Mouse (Mus musculus): ENCODE results near the gene Trex1.

GRCm38 (mm10) chr9:109038901-109039364 lies 20.6 kb downstream of the Trex1 start:
- TF ChIP-seq CTCF (IDR thresholded peaks at IDR 0.05; ENCODE audit: insufficient read depth, low read length) (no peak), POLR2A (IDR thresholded peaks at IDR 0.05; ENCODE audit: borderline replicate concordance, extremely low read depth, low read depth, low read length) (peak; percentile 61; the same call in 1 of the 2 replicates)
